Mouse (Mus musculus): ENCODE measurements around the gene Ifitm3. TPM values are rescaled to one million over a fixed set of nuclear protein-coding genes. Genes with fewer than 3 reads are reported as not detected.

Gene Ifitm3
- polyA plus RNA-seq, 1 experiment from 2014 or later = 166 TPM

DNA sequence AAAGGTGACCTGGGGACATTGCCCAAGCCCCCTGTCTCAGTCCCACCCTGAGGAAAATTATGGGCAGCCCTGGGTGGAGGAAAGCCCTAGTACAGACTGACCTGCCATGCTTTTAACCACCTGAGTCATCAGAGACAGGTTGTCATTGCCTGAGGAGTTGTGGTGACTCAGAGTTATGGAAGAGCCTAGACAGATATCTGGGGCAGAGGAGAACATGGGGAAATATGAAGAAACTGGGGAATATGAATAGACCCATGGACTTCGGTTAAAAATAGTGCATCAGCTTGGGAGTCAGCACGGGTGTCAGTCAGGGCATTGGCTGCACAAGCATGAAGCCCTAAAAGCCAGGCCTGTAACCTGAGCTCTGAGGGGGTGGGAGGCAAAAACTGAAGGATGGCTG is 38.8 kb upstream of the Ifitm3 start:
- no peak for ATAC-seq (ENCODE audit: low FRiP score, low TSS enrichment)
- WGBS = 73% methylated on average over 2 of the region's 2 CpGs
- Histone ChIP-seq H3K4me3 (ENCODE audit: low read length) (no peak overlapping the region), H3K9ac (ENCODE audit: low read depth, low read length) (no peak overlapping the region), H3K27ac (ENCODE audit: low read depth, low read length) (no peak overlapping the region), H3K36me3 (ENCODE audit: control insufficient read depth, insufficient read depth, low read length) (no peaks in the 10 kb centered on the region), H3K9me3 (ENCODE audit: control insufficient read depth, low read length) (no peaks in the 10 kb centered on the region), H3K4me1 (ENCODE audit: control insufficient read depth, insufficient read depth, low read length) (peaks cover 10% of the 10 kb centered on the region), H3K27me3 (ENCODE audit: control insufficient read depth, insufficient read depth, low read length) (no peaks in the 10 kb centered on the region), H3K4me2 (replicated peaks; ENCODE audit: low read depth, low read length) (no peak overlapping the region)

DNA sequence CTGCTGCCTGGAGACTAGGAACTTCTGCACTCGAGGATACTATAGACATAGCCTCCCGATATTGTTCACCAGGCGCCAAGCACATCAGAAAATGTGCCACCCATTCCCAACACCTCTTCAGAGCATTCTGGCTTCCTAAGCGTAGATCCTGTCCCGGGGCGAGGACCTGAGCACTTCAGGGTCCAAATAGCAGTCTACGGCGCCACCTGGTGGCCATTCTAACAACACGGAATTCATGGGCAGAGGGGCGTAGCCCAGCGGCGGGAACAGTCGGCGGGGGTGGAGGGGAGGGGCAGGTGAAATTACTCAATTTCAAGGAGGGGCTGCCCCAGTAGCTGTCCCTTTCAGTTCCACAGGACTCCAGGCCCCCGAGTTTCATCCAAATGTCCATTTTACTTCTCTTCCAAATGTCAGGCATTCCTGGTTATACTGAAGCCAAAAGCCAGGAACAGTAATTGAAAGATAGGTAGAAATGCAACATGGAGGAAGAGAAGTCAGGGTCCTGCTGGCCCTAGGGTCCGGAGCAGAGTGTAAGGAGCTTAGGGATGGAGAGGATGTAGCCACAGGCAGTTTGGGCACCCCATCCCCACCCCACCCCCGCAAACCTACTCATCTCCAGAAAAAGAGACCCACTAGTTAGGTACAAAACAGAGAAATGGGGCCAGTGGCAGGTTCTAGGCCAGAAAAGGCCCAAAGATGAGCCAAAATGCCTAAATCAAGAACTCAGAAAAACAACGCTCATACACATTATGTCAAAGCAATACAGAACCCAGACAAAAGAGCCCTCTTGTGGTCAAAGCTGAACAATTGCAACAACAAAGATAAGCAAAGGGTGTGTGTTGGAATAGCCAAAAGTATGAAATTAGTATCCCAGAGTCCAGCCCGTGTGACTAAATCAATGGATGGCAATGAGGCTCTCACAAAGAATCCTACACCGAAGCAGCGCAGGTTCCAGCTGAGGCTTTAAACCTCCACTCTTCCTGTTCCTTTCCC is 38.0 kb upstream of the Ifitm3 start:
- Histone ChIP-seq H3K27me3 (ENCODE audit: control insufficient read depth, insufficient read depth, low read length) (no peaks in the 10 kb centered on the region), H3K9ac (ENCODE audit: low read depth, low read length) (peak overlapping the region; percentile 50)

DNA sequence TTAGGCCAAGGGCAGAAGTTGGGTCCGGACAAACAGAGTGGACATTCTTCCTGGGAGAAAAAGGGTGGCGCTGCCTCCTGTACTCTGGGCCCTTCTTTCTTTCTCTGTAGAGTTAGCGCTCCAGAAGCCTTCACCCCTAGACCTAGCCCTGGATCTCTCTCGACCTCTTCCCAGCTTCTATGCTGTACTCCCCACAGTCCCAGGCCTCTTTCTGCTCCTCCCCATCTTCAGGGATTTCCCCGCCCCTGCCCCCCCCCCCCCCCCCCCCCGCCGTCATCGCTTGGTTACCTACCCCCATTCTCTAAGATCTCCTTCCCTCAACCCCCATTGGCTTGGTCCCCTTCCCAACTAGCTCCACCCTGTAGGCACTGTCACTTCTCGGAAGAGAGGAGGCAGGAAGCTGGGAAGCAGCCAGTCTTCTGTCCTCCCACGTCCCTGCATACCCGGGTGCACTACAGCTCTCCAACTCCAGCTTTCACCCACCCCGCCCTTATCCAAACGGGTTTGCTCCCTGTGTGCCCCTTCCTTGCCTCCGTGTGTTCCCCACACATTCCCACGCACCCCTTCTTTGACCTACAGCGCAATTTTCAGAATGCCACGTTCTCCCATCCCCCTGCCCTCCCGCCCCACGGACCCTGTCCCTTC is 37.1 kb upstream of the Ifitm3 start:
- H3K36me3 ChIP-seq (ENCODE audit: control insufficient read depth, insufficient read depth, low read length) = no peaks in the 10 kb centered on the region
- WGBS = 2% methylated on average over 15 of the region's 19 CpGs
- ATAC-seq (ENCODE audit: low FRiP score, low TSS enrichment) = peak; percentile 92
- H3K27ac ChIP-seq (ENCODE audit: low read depth, low read length) = peak overlapping the region; percentile 89
- H3K27me3 ChIP-seq (ENCODE audit: control insufficient read depth, insufficient read depth, low read length) = no peaks in the 10 kb centered on the region
- H3K4me1 ChIP-seq (ENCODE audit: control insufficient read depth, insufficient read depth, low read length) = peaks cover 10% of the 10 kb centered on the region
- H3K9me3 ChIP-seq (ENCODE audit: control insufficient read depth, low read length) = no peaks in the 10 kb centered on the region
- peak overlapping the region; percentile 71 for H3K4me2 ChIP-seq (replicated peaks; ENCODE audit: low read depth, low read length)
- H3K4me3 ChIP-seq (ENCODE audit: low read length) = peak overlapping the region; percentile 36
- H3K9ac ChIP-seq (ENCODE audit: low read depth, low read length) = peak overlapping the region; percentile 50

More for the DNA sequence above, 38.0 kb upstream of the Ifitm3 start:
- no peaks in the 10 kb centered on the region for H3K36me3 ChIP-seq (ENCODE audit: control insufficient read depth, insufficient read depth, low read length)
- H3K4me2 ChIP-seq (replicated peaks; ENCODE audit: low read depth, low read length) = peak overlapping the region; percentile 71
- ATAC-seq (ENCODE audit: low FRiP score, low TSS enrichment) = peak; percentile 86
- H3K4me3 ChIP-seq (ENCODE audit: low read length) = peak overlapping the region; percentile 36
- H3K27ac ChIP-seq (ENCODE audit: low read depth, low read length) = peak overlapping the region; percentile 86
- no peaks in the 10 kb centered on the region for H3K9me3 ChIP-seq (ENCODE audit: control insufficient read depth, low read length)
- peaks cover 10% of the 10 kb centered on the region for H3K4me1 ChIP-seq (ENCODE audit: control insufficient read depth, insufficient read depth, low read length)
- WGBS = 10% methylated on average over 21 of the region's 21 CpGs

DNA sequence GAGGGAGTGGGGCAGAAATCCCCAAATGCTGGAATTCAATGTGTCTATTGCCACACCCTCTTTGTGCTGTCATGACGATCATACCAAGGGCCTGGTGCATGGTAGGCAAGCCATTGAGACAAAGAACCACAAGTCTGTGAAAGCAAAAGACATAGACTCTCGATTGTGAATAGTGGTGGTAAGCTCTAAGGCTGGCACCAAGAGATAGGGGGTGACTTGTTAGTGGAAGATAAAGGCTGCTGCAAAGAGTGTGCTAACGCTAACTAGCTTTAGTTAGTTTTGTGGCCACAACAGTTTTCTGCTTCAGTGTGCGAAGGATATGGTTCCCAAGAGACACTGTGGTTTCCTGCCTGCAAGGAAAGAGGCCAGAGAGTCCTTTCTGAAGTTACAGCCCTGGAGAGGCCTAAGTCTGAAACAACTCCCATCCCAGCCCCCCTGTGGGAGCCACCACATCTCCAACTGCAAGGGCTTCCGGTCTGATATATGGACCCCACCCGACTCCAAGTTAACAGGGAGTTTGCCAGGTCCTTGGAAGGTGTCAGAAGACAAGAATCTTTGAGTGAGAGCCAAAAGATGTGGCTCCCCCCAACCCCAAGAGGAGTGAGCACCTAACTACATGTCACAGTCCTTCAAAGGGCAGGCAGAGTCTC is 36.5 kb upstream of the Ifitm3 start:
- Histone ChIP-seq H3K4me2 (replicated peaks; ENCODE audit: low read depth, low read length) (peak overlapping the region; percentile 71; the same call in 1 of the 2 replicates), H3K9ac (ENCODE audit: low read depth, low read length) (no peak overlapping the region), H3K27me3 (ENCODE audit: control insufficient read depth, insufficient read depth, low read length) (no peaks in the 10 kb centered on the region), H3K4me3 (ENCODE audit: low read length) (no peak overlapping the region), H3K36me3 (ENCODE audit: control insufficient read depth, insufficient read depth, low read length) (no peaks in the 10 kb centered on the region), H3K4me1 (ENCODE audit: control insufficient read depth, insufficient read depth, low read length) (peaks cover 10% of the 10 kb centered on the region), H3K27ac (ENCODE audit: low read depth, low read length) (peak overlapping the region; percentile 89), H3K9me3 (ENCODE audit: control insufficient read depth, low read length) (no peaks in the 10 kb centered on the region)
- 58% methylated on average over 6 of the region's 6 CpGs for WGBS
- ATAC-seq (ENCODE audit: low FRiP score, low TSS enrichment) = peak; percentile 4; the same call in 1 of the 2 replicates

DNA sequence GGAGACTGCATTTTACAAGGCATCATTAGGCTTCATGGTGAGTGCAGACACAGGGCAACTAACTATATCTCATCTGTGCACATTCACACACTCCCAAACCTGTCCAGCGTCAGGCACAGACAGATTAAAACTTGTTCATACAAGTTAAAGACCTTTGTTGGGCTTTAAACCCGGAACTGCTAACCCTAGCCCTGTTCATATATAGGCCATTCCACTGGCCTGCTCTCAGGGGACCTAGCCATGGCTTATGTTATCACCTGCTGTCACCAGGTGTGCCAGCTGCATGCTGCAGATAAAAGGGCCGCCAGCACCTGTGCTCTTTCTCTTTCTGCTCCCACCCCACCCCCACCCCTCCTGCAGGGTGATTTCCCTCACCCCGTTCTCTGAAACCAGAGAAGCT is 32.0 kb upstream of the Ifitm3 start:
- 37% methylated on average over 4 of the region's 4 CpGs for WGBS
- Histone ChIP-seq H3K4me3 (ENCODE audit: low read length) (no peak overlapping the region), H3K9ac (ENCODE audit: low read depth, low read length) (no peak overlapping the region), H3K27ac (ENCODE audit: low read depth, low read length) (no peak overlapping the region), H3K27me3 (ENCODE audit: control insufficient read depth, insufficient read depth, low read length) (no peaks in the 10 kb centered on the region), H3K4me2 (replicated peaks; ENCODE audit: low read depth, low read length) (no peak overlapping the region), H3K36me3 (ENCODE audit: control insufficient read depth, insufficient read depth, low read length) (no peaks in the 10 kb centered on the region), H3K4me1 (ENCODE audit: control insufficient read depth, insufficient read depth, low read length) (peaks cover 8% of the 10 kb centered on the region; the same call in 1 of the 2 replicates), H3K9me3 (ENCODE audit: control insufficient read depth, low read length) (no peaks in the 10 kb centered on the region)
- ATAC-seq (ENCODE audit: low FRiP score, low TSS enrichment) = no peak

DNA sequence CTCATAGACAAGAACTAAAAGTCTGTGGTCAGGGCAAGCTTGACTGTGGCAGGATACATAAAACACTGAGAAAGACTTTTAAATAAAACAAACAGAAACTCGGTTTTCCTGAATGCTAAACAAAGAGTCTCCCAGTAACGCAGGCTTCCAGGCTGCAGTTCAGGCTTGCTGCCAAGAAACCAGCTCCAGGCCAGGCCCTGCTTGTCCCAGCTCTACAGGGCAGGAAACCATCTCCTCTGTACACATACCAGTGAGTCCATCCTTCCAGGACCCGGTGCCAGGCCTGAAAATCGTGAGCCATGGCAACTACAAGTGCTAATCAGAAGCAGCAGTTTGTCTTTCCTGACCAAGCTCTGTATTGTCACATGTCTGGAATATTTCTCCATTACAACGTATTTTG is 31.1 kb upstream of the Ifitm3 start:
- no peaks in the 10 kb centered on the region for H3K36me3 ChIP-seq (ENCODE audit: control insufficient read depth, insufficient read depth, low read length)
- ATAC-seq (ENCODE audit: low FRiP score, low TSS enrichment) = peak; percentile 75; the same call in 1 of the 2 replicates
- H3K4me1 ChIP-seq (ENCODE audit: control insufficient read depth, insufficient read depth, low read length) = 0 out of 2 replicates have a peak, but pooled peaks cover 3% of the 10 kb centered on the region
- peak overlapping the region; percentile 89 for H3K27ac ChIP-seq (ENCODE audit: low read depth, low read length)
- H3K9ac ChIP-seq (ENCODE audit: low read depth, low read length) = no peak overlapping the region
- H3K4me2 ChIP-seq (replicated peaks; ENCODE audit: low read depth, low read length) = no peak overlapping the region
- no peaks in the 10 kb centered on the region for H3K9me3 ChIP-seq (ENCODE audit: control insufficient read depth, low read length)
- no peak overlapping the region for H3K4me3 ChIP-seq (ENCODE audit: low read length)
- no peaks in the 10 kb centered on the region for H3K27me3 ChIP-seq (ENCODE audit: control insufficient read depth, insufficient read depth, low read length)
- WGBS = 32% methylated on average over 5 of the region's 5 CpGs

DNA sequence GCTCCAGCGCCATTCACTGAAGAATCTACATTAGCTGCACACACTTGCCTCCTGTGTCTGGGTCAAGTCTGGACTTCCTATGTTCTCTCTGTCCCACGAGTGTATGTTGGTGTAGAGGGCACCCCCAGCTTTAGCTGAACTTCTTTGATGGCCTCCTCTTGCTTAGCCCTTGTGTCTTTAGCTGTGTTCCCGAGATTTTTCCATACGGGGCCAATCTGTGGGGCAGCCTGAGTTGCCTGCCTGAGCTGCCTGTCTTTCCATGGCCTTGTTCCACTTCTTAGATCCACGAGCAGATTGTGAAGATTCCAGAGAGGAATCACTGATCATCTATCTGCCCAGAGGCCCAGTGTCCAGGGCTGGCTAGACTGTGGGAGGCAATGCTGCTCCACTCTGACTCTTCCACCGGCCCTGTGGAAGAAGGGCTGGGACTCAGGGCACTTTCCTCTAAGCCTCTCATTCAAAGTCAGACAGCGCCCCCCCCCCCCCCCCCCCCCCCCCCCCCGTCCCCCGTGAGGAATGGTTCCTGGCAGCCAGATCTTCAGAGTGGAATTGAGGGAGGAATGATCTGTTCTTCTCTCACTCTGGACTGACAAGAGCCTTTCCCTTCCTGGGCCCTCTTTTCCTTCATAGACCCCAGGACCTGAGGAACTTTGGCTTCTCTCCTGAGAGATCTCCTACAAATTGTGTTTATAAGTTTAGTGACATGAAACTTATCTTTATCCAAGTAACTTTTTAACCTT is 30.5 kb upstream of the Ifitm3 start:
- H3K27me3 ChIP-seq (ENCODE audit: control insufficient read depth, insufficient read depth, low read length) = no peaks in the 10 kb centered on the region
- H3K36me3 ChIP-seq (ENCODE audit: control insufficient read depth, insufficient read depth, low read length) = no peaks in the 10 kb centered on the region
- ATAC-seq (ENCODE audit: low FRiP score, low TSS enrichment) = peak; percentile 46; the same call in 1 of the 2 replicates
- H3K9me3 ChIP-seq (ENCODE audit: control insufficient read depth, low read length) = no peaks in the 10 kb centered on the region
- no peak overlapping the region for H3K4me3 ChIP-seq (ENCODE audit: low read length)
- WGBS = 45% methylated on average over 6 of the region's 9 CpGs
- 0 out of 2 replicates have a peak, but pooled peaks cover 3% of the 10 kb centered on the region for H3K4me1 ChIP-seq (ENCODE audit: control insufficient read depth, insufficient read depth, low read length)
- peak overlapping the region; percentile 89 for H3K27ac ChIP-seq (ENCODE audit: low read depth, low read length)
- 0 out of 2 replicates have a peak overlapping the region, but pooled peaks have one; percentile 28 for H3K9ac ChIP-seq (ENCODE audit: low read depth, low read length)
- no peak overlapping the region for H3K4me2 ChIP-seq (replicated peaks; ENCODE audit: low read depth, low read length)

DNA sequence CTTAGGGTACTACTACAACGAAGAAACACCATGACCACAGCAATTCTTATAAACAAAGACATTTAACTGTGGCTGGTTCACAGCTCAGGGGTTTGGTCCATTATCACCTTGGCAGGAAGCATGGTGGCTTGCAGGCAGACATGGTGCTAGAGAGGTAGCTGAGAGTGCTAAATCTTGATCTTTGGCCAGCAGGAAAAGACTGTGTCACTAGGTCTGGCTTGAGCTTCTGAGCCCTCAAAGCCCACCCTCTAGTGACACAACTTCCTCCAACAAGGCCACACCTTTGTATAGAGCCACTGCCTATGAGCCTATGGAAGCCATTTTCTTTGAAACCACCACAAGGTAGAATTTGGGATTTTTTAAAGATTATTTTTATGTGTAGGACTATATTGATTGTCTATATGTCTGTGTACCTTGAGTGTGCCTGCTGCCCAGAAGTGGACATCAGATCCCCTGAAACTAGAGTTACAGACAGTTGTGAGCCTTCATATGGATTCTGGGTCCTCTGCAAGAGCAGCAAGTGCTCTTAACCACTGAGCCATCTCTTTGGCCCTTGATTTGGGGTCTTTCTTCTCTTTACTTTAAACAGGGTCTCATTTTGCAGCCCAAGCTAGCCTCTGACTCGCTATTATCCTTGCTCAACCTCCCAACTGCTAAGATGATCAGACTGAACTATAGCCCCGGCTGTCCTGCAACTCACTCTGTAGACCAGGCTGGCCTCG is 29.0 kb upstream of the Ifitm3 start:
- no peak for ATAC-seq (ENCODE audit: low FRiP score, low TSS enrichment)
- Histone ChIP-seq H3K4me3 (ENCODE audit: low read length) (no peak overlapping the region), H3K9me3 (ENCODE audit: control insufficient read depth, low read length) (no peaks in the 10 kb centered on the region), H3K9ac (ENCODE audit: low read depth, low read length) (no peak overlapping the region), H3K27ac (ENCODE audit: low read depth, low read length) (no peak overlapping the region), H3K27me3 (ENCODE audit: control insufficient read depth, insufficient read depth, low read length) (no peaks in the 10 kb centered on the region), H3K4me2 (replicated peaks; ENCODE audit: low read depth, low read length) (no peak overlapping the region), H3K4me1 (ENCODE audit: control insufficient read depth, insufficient read depth, low read length) (0 out of 2 replicates have a peak, but pooled peaks cover 3% of the 10 kb centered on the region), H3K36me3 (ENCODE audit: control insufficient read depth, insufficient read depth, low read length) (no peaks in the 10 kb centered on the region)
- WGBS = 91% methylated on average over 4 of the region's 4 CpGs

Data from kidney, embryonic 14.5 days (tissue).